Mouse (Mus musculus) lung, postnatal 36 days (tissue): ENCODE measurements around the gene Cubn.

Experiments used
- DNase-seq: peaks from one replicate; pipeline ENCODE4 v3.0.0; 2022; ENCODE audit warnings: mixed read lengths

Gene Cubn

GRCm38 (mm10) chr2:13480744-13481143, 10.9 kb downstream of the Cubn start:
- DNase-seq: no peak

- DNase-seq: no peak
These were observed 12.4 kb downstream of the Cubn start for GRCm38 (mm10) chr2:13479165-13479564.

- no peak for DNase-seq
These were observed 21.5 kb downstream of the Cubn start for GRCm38 (mm10) chr2:13470108-13470507.

GRCm38 (mm10) chr2:13469641-13470040, 22.0 kb downstream of the Cubn start:
- DNase-seq: no peak

GRCm38 (mm10) chr2:13466685-13467084, 24.9 kb downstream of the Cubn start:
- DNase-seq: no peak

- no peak for DNase-seq
These were observed 33.5 kb downstream of the Cubn start for GRCm38 (mm10) chr2:13458088-13458487.

- DNase-seq: no peak
These were observed 34.8 kb downstream of the Cubn start for GRCm38 (mm10) chr2:13456821-13457220.

- no peak for DNase-seq
These were observed 39.8 kb downstream of the Cubn start for GRCm38 (mm10) chr2:13451495-13452491.

- DNase-seq: no peak
These were observed 40.7 kb downstream of the Cubn start for GRCm38 (mm10) chr2:13450895-13451294.

GRCm38 (mm10) chr2:13450470-13450869, 41.1 kb downstream of the Cubn start:
- DNase-seq: no peak

GRCm38 (mm10) chr2:13445156-13445555, 46.5 kb downstream of the Cubn start:
- no peak for DNase-seq

GRCm38 (mm10) chr2:13438983-13439382, 52.6 kb downstream of the Cubn start:
- no peak for DNase-seq

- DNase-seq: no peak
These were observed 53.3 kb downstream of the Cubn start for GRCm38 (mm10) chr2:13438275-13438845.

- DNase-seq: no peak
These were observed 59.6 kb downstream of the Cubn start for GRCm38 (mm10) chr2:13432002-13432401.

- peak; percentile 74 for DNase-seq
These were observed 69.4 kb downstream of the Cubn start for GRCm38 (mm10) chr2:13421974-13422760.

GRCm38 (mm10) chr2:13416765-13417524, 74.7 kb downstream of the Cubn start:
- no peak for DNase-seq

- DNase-seq: peak; percentile 94
These were observed 78.0 kb downstream of the Cubn start for GRCm38 (mm10) chr2:13413520-13414178.

- DNase-seq: peak; percentile 73
These were observed 81.0 kb downstream of the Cubn start for GRCm38 (mm10) chr2:13410660-13411059.

GRCm38 (mm10) chr2:13409767-13410519, 81.7 kb downstream of the Cubn start:
- peak; percentile 72 for DNase-seq

GRCm38 (mm10) chr2:13408333-13408732, 83.3 kb downstream of the Cubn start:
- no peak for DNase-seq

- DNase-seq: peak; percentile 43
These were observed 83.9 kb downstream of the Cubn start for GRCm38 (mm10) chr2:13407698-13408097.
